Mouse (Mus musculus) midbrain, embryonic 12.5 days (tissue): ENCODE data around the gene Nkain2. TPM values are rescaled to one million over a fixed set of nuclear protein-coding genes. Genes with fewer than 3 reads are reported as not detected.

Experiments used
- ATAC-seq: fragments of 200-750 bp; cut with Nextera tagmentation; 2 replicates; pipeline ENCODE4 v1.8.0; 2017; ENCODE audit warnings: low read depth, moderate TSS enrichment, moderate library complexity; ENCODE audit not compliant: low FRiP score
- H3K27ac ChIP-seq: fragments of 300-500 bp; sonication (generic); replicated peaks from 2 replicates; pipeline ENCODE4 v1.5.1; 2016; ENCODE audit warnings: mild to moderate bottlenecking
- H3K27me3 ChIP-seq: fragments of 300-500 bp; sonication (generic); 2 replicates; pipeline ENCODE4 v1.6.1; 2016; ENCODE audit warnings: mild to moderate bottlenecking
- H3K36me3 ChIP-seq: fragments of 300-500 bp; sonication (generic); 2 replicates; pipeline ENCODE4 v1.6.1; 2016
- H3K4me1 ChIP-seq: fragments of 300-500 bp; sonication (generic); 2 replicates; pipeline ENCODE4 v1.6.1; 2016
- H3K4me2 ChIP-seq: fragments of 300-500 bp; sonication (generic); replicated peaks from 2 replicates; pipeline ENCODE4 v1.6.1; 2016; ENCODE audit warnings: mild to moderate bottlenecking, moderate library complexity
- H3K4me3 ChIP-seq: fragments of 300-500 bp; sonication (generic); 2 replicates; pipeline ENCODE4 v1.5.1; 2016; ENCODE audit warnings: mild to moderate bottlenecking
- H3K9ac ChIP-seq: fragments of 300-500 bp; sonication (generic); replicated peaks from 2 replicates; pipeline ENCODE4 v1.6.1; 2016; ENCODE audit warnings: mild to moderate bottlenecking, moderate library complexity
- H3K9me3 ChIP-seq: fragments of 300-500 bp; sonication (generic); 2 replicates; pipeline ENCODE4 v1.6.1; 2016; ENCODE audit warnings: mild to moderate bottlenecking
- WGBS: fragments of 180-500 bp; shearing (Covaris S2); methylation state at CpG from one replicate; pipeline ENCODE4 v1.1.7; 2016; 5-methylcytosine and 5-hydroxymethylcytosine counted together
- polyA plus RNA-seq: library from polyadenylated mRNA; unstranded; fragments of >200 nt; fragmentation: Nextera tagmentation; extraction: Ambion mirVana; gene quantifications from 2 replicates; pipeline ENCODE4 v1.2.1, GENCODE M21; 2016

Nkain2 gene
- 3.3 and 5.2 TPM in 2 replicates for polyA plus RNA-seq

- Histone ChIP-seq H3K27ac (peak within 1 kb of the TSS; percentile 56), H3K36me3 (no peaks in the 10 kb centered on the region), H3K9ac (peak within 1 kb of the TSS; percentile 87)
Measured at GRCm38 (mm10) chr10:32889652-32890506, at the start of gene Nkain2. TSS of gene Nkain2 (minus strand) at chr10:32890462.

GRCm38 (mm10) chr10:32939853-32940252 lies 49.6 kb upstream of the Nkain2 start:
- H3K27ac ChIP-seq = no peak overlapping the region
- H3K27me3 ChIP-seq = no peaks in the 10 kb centered on the region
- no peak overlapping the region for H3K9ac ChIP-seq
- no peaks in the 10 kb centered on the region for H3K36me3 ChIP-seq
- no peak overlapping the region for H3K4me3 ChIP-seq
- no peak for ATAC-seq
- no peaks in the 10 kb centered on the region for H3K4me1 ChIP-seq
- no peaks in the 10 kb centered on the region for H3K9me3 ChIP-seq
- 96% methylated on average over 3 of the region's 3 CpGs for WGBS
- no peak overlapping the region for H3K4me2 ChIP-seq

More at GRCm38 (mm10) chr10:32889652-32890506, at the start of gene Nkain2:
- H3K4me2 ChIP-seq = peak within 1 kb of the TSS; percentile 84
- H3K4me1 ChIP-seq = no peaks in the 10 kb centered on the region
- H3K9me3 ChIP-seq = no peaks in the 10 kb centered on the region
- under 1% methylated on average over 75 of the region's 81 CpGs for WGBS
- no peaks in the 10 kb centered on the region for H3K27me3 ChIP-seq
- H3K4me3 ChIP-seq = peak within 1 kb of the TSS; percentile 93
- peak; percentile 90 for ATAC-seq

- Histone ChIP-seq H3K27me3 (no peaks in the 10 kb centered on the region), H3K4me3 (no peak overlapping the region), H3K4me1 (no peaks in the 10 kb centered on the region), H3K9me3 (no peaks in the 10 kb centered on the region), H3K27ac (no peak overlapping the region), H3K4me2 (no peak overlapping the region), H3K36me3 (no peaks in the 10 kb centered on the region), H3K9ac (no peak overlapping the region)
- no peak for ATAC-seq
Measured at GRCm38 (mm10) chr10:32895093-32895492, 4.8 kb upstream of the Nkain2 start.

GRCm38 (mm10) chr10:32890507-32891131 lies 357 bp upstream of the Nkain2 start:
- H3K4me3 ChIP-seq = peak overlapping the region; percentile 93
- peak overlapping the region; percentile 56 for H3K27ac ChIP-seq
- H3K36me3 ChIP-seq = no peaks in the 10 kb centered on the region
- H3K4me2 ChIP-seq = peak overlapping the region; percentile 84
- peak; percentile 45 for ATAC-seq
- H3K27me3 ChIP-seq = no peaks in the 10 kb centered on the region
- H3K9me3 ChIP-seq = no peaks in the 10 kb centered on the region
- 2% methylated on average over 13 of the region's 13 CpGs for WGBS
- peak overlapping the region; percentile 87 for H3K9ac ChIP-seq
- H3K4me1 ChIP-seq = no peaks in the 10 kb centered on the region

GRCm38 (mm10) chr10:32881977-32882376 lies 8.3 kb downstream of the Nkain2 start:
- Histone ChIP-seq H3K9ac (no peak overlapping the region), H3K4me3 (no peak overlapping the region), H3K4me2 (no peak overlapping the region), H3K9me3 (no peaks in the 10 kb centered on the region), H3K27me3 (no peaks in the 10 kb centered on the region), H3K36me3 (no peaks in the 10 kb centered on the region), H3K27ac (no peak overlapping the region), H3K4me1 (no peaks in the 10 kb centered on the region)
- no peak for ATAC-seq
- 67% methylated on average over 6 of the region's 6 CpGs for WGBS

- Histone ChIP-seq H3K27me3 (no peaks in the 10 kb centered on the region), H3K9ac (no peak overlapping the region), H3K27ac (no peak overlapping the region), H3K36me3 (no peaks in the 10 kb centered on the region), H3K4me1 (no peaks in the 10 kb centered on the region), H3K4me3 (no peak overlapping the region), H3K9me3 (no peaks in the 10 kb centered on the region), H3K4me2 (no peak overlapping the region)
- peak; percentile 85 for ATAC-seq
- 79% methylated on average over 1 of the region's 1 CpGs for WGBS
Measured at GRCm38 (mm10) chr10:32870691-32871406, 19.4 kb downstream of the Nkain2 start.

- Histone ChIP-seq H3K4me1 (no peaks in the 10 kb centered on the region), H3K9ac (no peak overlapping the region), H3K4me3 (no peak overlapping the region), H3K9me3 (no peaks in the 10 kb centered on the region), H3K4me2 (no peak overlapping the region), H3K27ac (no peak overlapping the region), H3K36me3 (no peaks in the 10 kb centered on the region), H3K27me3 (no peaks in the 10 kb centered on the region)
- 45% methylated on average over 1 of the region's 1 CpGs for WGBS
- no peak for ATAC-seq
Measured at GRCm38 (mm10) chr10:32869541-32869940, 20.7 kb downstream of the Nkain2 start.

GRCm38 (mm10) chr10:32815210-32815883 lies 74.9 kb downstream of the Nkain2 start:
- 85% methylated on average over 4 of the region's 4 CpGs for WGBS
- Histone ChIP-seq H3K27ac (no peak overlapping the region), H3K27me3 (no peaks in the 10 kb centered on the region), H3K9me3 (no peaks in the 10 kb centered on the region), H3K4me1 (no peaks in the 10 kb centered on the region), H3K4me3 (no peak overlapping the region), H3K4me2 (no peak overlapping the region), H3K36me3 (no peaks in the 10 kb centered on the region), H3K9ac (no peak overlapping the region)
- no peak for ATAC-seq

- ATAC-seq = no peak
- Histone ChIP-seq H3K27me3 (no peaks in the 10 kb centered on the region), H3K9me3 (no peaks in the 10 kb centered on the region), H3K4me2 (no peak overlapping the region), H3K27ac (no peak overlapping the region), H3K36me3 (no peaks in the 10 kb centered on the region), H3K9ac (no peak overlapping the region), H3K4me1 (no peaks in the 10 kb centered on the region), H3K4me3 (no peak overlapping the region)
- 69% methylated on average over 2 of the region's 2 CpGs for WGBS
Measured at GRCm38 (mm10) chr10:32796215-32796614, 94.0 kb downstream of the Nkain2 start.

GRCm38 (mm10) chr10:32790541-32790940 lies 99.7 kb downstream of the Nkain2 start:
- no peaks in the 10 kb centered on the region for H3K36me3 ChIP-seq
- no peak overlapping the region for H3K9ac ChIP-seq
- H3K4me2 ChIP-seq = no peak overlapping the region
- no peaks in the 10 kb centered on the region for H3K4me1 ChIP-seq
- H3K9me3 ChIP-seq = no peaks in the 10 kb centered on the region
- no peak overlapping the region for H3K27ac ChIP-seq
- no peak overlapping the region for H3K4me3 ChIP-seq
- no peaks in the 10 kb centered on the region for H3K27me3 ChIP-seq
- no peak for ATAC-seq

GRCm38 (mm10) chr10:32782732-32783359 lies 107.4 kb downstream of the Nkain2 start:
- no peak overlapping the region for H3K4me2 ChIP-seq
- H3K4me1 ChIP-seq = no peaks in the 10 kb centered on the region
- no peak overlapping the region for H3K9ac ChIP-seq
- H3K36me3 ChIP-seq = no peaks in the 10 kb centered on the region
- no peaks in the 10 kb centered on the region for H3K9me3 ChIP-seq
- no peak overlapping the region for H3K4me3 ChIP-seq
- H3K27me3 ChIP-seq = no peaks in the 10 kb centered on the region
- no peak overlapping the region for H3K27ac ChIP-seq
- no peak for ATAC-seq
- 86% methylated on average over 3 of the region's 3 CpGs for WGBS
